Mouse (Mus musculus) gastrocnemius, postnatal 25 days (tissue): ENCODE measurements at regions not wholly inside any gene's neighbourhood (a gene's known extent, or its start where the extent isn't known, plus 50 kb on each side); places are given as distances from the start of the nearest gene placed in this dataset.

ENCODE experiments used
- DNase-seq: peaks from one replicate; pipeline ENCODE4 v3.0.0; 2022

DNA sequence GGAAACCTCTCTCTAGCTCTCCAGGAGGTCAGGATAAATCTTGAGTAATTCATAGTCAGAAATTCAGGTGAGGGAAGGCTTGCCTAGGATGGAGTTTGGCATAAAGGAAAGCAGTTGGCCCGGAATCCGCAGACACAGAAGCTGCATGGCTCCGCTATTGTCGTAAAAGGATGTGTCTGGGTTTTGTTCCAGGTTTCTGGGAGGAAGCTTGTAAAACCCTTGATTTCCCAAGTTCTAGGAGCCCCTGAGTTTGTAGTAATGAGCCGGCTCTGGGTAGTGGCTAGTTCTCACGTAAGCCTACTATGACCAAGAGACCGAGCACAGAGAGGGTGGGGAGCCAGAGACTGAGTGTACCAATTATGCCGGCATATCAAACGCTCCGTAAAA, 52.7 kb upstream of the Gm21915 start:
- DNase-seq = no peak

DNA sequence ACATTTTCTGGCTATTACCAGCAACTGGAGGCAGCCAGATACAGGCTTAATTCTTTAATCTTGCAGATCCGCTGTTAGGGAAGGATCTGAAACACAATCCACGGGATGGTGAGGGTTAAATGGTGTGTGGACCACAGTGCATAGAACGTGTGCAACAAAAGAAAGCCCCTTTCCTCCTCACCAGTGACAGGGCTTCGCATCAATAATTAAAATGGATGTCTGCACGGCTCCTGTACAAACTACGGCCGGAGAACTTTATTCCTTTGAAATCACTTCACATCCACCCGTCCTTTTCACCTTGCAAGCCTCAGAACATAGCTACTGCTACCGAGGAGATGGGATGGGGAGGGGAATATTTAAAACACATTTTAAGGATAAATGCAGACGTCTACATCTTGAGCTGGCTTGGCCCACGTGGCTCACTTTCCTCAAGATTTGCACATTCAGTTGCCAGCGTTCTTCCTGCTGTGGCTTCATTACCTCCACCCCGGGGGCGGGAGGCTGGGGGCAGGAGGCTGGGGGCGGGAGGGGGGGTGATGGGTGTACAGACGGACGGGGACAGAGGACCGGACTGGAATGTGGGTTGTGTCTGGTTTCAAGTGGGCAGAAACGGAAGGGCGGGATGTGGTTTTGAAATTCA, 53.3 kb upstream of the Gm21915 start:
- DNase-seq = no peak

- DNase-seq = peak; percentile 34
Observed at GRCm38 (mm10) chr9:40616426-40617035, 53.9 kb upstream of the Gm21915 start.

GRCm38 (mm10) chr9:40615891-40616290, 54.5 kb upstream of the Gm21915 start:
- no peak for DNase-seq

GRCm38 (mm10) chr9:40614071-40614470, 56.3 kb upstream of the Gm21915 start:
- no peak for DNase-seq

DNA sequence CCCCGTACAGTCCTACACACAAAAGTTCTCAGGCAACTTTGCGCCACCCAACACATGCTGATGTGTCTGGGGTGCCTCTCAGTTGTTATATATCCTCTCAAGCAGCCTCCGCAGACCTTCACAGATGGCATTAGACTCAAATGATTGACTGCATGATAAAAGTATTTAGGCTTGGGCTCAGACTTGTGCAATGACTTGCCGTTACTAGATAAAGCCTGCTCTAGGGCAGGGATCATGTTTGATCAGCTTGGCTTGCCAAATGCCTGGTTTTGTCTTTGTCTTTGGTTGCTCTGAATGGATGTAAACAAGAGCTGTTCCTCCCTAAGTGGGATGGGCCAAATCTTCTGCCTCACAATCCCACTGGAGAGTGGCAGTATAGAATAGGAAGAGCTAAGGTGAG, 57.2 kb upstream of the Gm21915 start:
- no peak for DNase-seq

DNA sequence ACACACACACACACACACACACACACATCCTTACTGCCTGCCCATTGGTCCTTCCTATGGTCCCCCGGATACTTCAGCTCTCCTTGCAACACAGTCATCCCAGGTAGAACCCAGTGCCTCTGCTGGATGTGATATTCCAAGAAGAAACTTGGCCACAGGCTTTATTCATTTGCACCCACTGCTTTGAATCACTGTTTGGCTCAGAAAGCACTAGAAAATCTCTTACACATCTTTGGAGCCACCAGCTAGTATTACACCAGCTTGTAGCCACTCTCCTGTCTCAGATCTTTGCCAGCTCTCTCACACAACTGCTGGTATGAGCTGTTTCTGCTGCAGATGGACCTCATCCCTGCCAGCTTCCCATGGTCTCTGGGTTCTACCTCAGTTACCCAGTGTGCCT, 57.7 kb upstream of the Gm21915 start:
- DNase-seq = no peak

GRCm38 (mm10) chr9:40612312-40612711, 58.1 kb upstream of the Gm21915 start:
- DNase-seq = no peak

- DNase-seq = no peak
Observed at GRCm38 (mm10) chr9:40611626-40612025, 58.8 kb upstream of the Gm21915 start.

DNA sequence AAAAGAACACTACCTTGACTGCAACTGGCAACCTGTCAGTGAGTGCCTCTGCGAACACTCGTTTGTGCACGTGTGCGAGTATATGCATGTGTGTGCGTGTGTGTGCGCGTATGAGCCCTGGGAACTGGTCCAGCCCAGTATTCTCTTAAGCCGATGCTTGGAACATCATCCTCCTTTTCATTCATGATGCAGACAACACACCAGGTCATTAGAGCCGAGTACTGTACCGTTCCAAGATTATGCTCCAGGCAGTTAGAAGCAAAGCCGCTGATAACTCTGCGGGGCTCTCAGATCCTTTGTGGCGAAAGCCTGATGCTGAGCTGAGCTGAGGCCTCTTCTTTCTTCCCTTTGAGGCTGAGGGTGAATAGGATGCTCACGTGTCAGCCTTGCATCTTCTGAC, 61.8 kb upstream of the Gm21915 start:
- DNase-seq = no peak

DNA sequence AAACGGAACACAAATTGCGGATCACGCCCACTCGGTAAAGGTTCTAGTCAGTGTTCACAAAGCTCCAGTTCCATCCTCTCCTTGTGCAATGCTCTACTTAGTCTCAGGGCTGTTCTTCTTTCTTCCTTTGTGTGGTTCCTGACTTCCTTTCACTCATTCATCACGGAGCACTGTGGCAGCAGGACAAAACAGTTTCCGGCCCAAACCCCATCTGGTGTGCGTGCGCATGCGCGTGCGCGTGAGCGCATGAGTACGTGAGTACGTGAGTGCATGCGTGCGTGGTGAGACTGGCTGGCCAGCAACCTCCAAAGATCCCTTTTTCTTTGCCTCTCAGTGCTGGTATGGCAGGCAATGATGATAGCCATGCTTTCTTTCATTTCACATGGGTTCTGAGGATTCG, 62.5 kb upstream of the Gm21915 start:
- DNase-seq = no peak

GRCm38 (mm10) chr9:40603521-40603920, 66.9 kb upstream of the Gm21915 start:
- no peak for DNase-seq

DNA sequence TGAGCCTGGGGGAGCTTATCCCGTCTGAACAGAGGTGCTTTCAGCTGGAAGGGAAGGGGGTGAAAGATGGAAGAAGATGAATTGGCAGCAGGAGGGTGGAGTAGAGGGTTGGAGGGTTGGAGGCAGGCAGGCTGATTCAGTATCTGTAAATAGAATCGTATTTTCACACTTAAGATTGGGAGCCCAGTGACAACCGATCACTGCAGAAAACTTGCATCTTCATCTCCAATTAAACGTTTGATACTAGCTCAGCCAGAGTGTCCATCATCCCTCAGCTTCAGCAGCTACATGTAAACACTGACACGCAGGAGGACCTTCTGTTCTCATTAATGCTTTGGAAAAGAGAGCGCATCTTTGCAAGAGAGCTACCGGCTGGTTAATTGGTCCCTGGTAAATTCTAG, 67.2 kb upstream of the Gramd1b start:
- no peak for DNase-seq

DNA sequence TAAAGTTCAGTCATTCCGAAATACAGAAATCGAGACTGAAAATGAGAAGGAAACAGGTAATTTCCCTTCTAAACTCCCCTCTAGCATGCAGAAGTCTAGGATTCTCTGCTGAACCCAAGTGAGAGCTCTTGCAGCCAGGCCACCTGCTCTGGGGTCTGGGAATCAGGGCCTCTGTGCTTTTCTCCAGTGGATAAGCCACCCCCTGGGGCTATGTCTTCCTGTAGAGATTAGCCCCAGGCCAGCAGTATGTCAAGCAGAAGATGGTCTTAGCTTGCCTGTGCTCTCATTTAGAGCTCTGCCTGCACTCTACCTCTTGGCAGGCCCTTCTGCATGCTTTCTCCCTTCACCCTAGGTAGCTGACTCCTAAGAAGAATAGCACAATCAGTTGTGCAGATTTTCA, 56.2 kb upstream of the Gramd1b start:
- DNase-seq = no peak

DNA sequence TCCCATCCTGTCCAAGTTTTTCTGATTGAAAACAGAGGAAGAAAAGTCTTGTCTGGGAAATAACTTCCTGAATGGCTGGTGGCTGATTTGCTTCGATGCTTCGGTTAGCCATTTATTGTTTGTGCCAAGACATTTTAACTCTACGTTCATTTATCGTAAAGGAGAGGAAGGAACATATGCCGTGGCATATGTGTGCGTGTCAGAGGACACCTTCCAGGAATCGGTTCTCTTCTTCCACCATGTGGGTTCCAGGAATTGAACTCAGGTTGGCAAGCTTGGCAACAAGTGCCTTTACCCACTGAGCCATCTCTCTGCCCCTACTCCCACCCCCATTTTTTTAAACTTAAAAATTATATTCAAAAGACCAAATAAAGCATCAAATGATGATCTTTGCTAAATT, 55.4 kb upstream of the Gramd1b start:
- no peak for DNase-seq

DNA sequence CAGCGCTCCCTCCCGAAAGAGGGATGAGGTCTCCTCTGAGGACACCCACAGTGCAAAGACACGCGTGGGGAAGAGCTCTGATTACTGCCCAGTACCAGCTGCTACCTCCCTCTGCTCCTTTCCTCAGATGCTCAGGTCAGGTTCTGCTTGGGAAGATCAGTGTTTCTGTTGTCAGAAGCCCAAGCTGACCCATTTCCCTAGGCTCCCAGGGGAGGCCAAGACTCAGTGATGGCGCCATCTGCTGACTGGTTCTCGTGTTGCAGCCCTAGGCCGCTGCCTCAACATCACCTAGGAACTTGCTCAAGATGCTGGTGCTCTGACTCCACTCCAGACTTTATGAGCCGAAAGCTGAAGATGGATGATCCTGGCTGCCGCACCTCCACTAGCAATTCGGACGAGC, 52.4 kb upstream of the Gramd1b start:
- DNase-seq = peak; percentile 20

DNA sequence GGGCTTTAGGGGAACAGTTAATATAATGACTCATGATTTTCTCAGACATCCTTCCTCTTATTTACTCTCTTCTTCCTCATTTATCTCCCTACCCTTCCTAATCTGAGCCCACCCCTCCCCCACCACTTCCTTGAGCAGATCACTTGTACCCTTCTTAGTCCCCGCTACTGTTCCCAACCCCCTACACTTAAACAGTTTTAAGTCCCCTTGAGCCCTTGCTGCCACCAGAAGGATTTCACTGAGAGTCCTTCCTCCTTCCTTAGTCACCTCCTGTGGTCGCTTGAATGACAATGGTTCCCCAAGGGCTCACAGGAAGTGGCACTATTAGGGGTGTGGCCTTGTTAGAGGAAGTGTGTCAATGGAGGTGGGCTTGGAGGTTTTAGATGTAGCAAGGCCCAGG, 50.7 kb upstream of the Gramd1b start:
- DNase-seq = no peak
